7 mouse cellular contexts compared by ENCODE assay signal in genomic region chr2:153529931-153530766, GRCm38 (mm10). TPM values are rescaled to one million over a fixed set of nuclear protein-coding genes. Genes with fewer than 3 reads are reported as not detected.
DNase-seq lines count a peak whose midpoint lies in the region; ATAC-seq lines count a peak whose summit lies in the region.

Nol4l (minus strand) TSS chr2:153529971.

- peaks cover 29% of the 10 kb centered on the region for H3K4me1 ChIP-seq in forebrain, embryonic 16.5 days (replicated peaks; ENCODE audit: control insufficient read depth, insufficient read depth, low read length)
- peaks cover 23% of the 10 kb centered on the region for H3K4me1 ChIP-seq in stomach, embryonic 14.5 days (ENCODE audit: control insufficient read depth, insufficient read depth, low read length)

- peak within 1 kb of the TSS; percentile 89 for H3K4me2 ChIP-seq in forebrain, embryonic 16.5 days (ENCODE audit: low read length)
- H3K4me2 ChIP-seq in stomach, embryonic 14.5 days (replicated peaks; ENCODE audit: low read depth, low read length), result peak within 1 kb of the TSS; percentile 98

- peak; percentile 46 for ATAC-seq in cerebellum, adult (ENCODE audit: insufficient number of reproducible peaks, low FRiP score, low TSS enrichment)
- peak; percentile 26 for ATAC-seq in forebrain, embryonic 16.5 days
- ATAC-seq in stomach, embryonic 14.5 days (ENCODE audit: insufficient number of reproducible peaks, insufficient read depth, low FRiP score, low read depth), result no peak; the same call in 1 of the 2 replicates

- peak within 1 kb of the TSS; percentile 79 for H3K27ac ChIP-seq in forebrain, embryonic 16.5 days (ENCODE audit: low read length)
- peak within 1 kb of the TSS; percentile 6; the same call in 1 of the 2 replicates for H3K27ac ChIP-seq in stomach, embryonic 14.5 days (ENCODE audit: low read length)

- H3K36me3 ChIP-seq in forebrain, embryonic 16.5 days (ENCODE audit: control insufficient read depth, insufficient read depth), result no peaks in the 10 kb centered on the region
- H3K36me3 ChIP-seq in stomach, embryonic 14.5 days (ENCODE audit: control insufficient read depth, insufficient read depth, low read length), result no peaks in the 10 kb centered on the region

- peak within 1 kb of the TSS; percentile 84 for H3K4me3 ChIP-seq in forebrain, embryonic 16.5 days (replicated peaks; ENCODE audit: low read length)
- peak within 1 kb of the TSS; percentile 59 for H3K4me3 ChIP-seq in stomach, embryonic 14.5 days (ENCODE audit: low read depth, low read length)

- no peaks in the 10 kb centered on the region for H3K27me3 ChIP-seq in forebrain, embryonic 16.5 days (replicated peaks; ENCODE audit: control insufficient read depth, insufficient read depth, low read length)
- H3K27me3 ChIP-seq in stomach, embryonic 14.5 days (ENCODE audit: control insufficient read depth, insufficient read depth, low read length), result 0 out of 2 replicates have a peak, but pooled peaks cover 6% of the 10 kb centered on the region

- peak within 1 kb of the TSS; percentile 62 for H3K9ac ChIP-seq in forebrain, embryonic 16.5 days (replicated peaks; ENCODE audit: low read depth, low read length)
- peak within 1 kb of the TSS; percentile 41; the same call in 1 of the 2 replicates for H3K9ac ChIP-seq in stomach, embryonic 14.5 days (replicated peaks; ENCODE audit: low read depth, low read length)

- no peaks in the 10 kb centered on the region for H3K9me3 ChIP-seq in forebrain, embryonic 16.5 days (ENCODE audit: control insufficient read depth, low read length)
- H3K9me3 ChIP-seq in stomach, embryonic 14.5 days (ENCODE audit: control insufficient read depth, low read depth, low read length), result no peaks in the 10 kb centered on the region

- under 1% methylated on average over 34 of the region's 86 CpGs for WGBS in forebrain, embryonic 16.5 days
- 2% methylated on average over 60 of the region's 86 CpGs for WGBS in stomach, embryonic 14.5 days

- DNase-seq in spleen, postnatal 10 days (ENCODE audit: low spot score in 2 of 2), result peak; percentile 32 to 49
- DNase-seq in spleen, postnatal 14 days (ENCODE audit: low spot score in 2 of 2), result no peak
- peak; percentile 51 to 67 for DNase-seq in kidney, postnatal 4 days
- DNase-seq in lung, postnatal 10 days, result peak; percentile 28

RNA-seq across cellular contexts. Expression of gene Nol4l, which starts in this region (rescaled TPM):
- 47.8 and 50.4 TPM in 2 replicates for polyA plus RNA-seq in forebrain, embryonic 16.5 days (2015; fragmentation: Nextera tagmentation; extraction: Ambion mirVana)
- 14.6 and 17.7 TPM in 2 replicates for polyA plus RNA-seq in stomach, embryonic 14.5 days (2014; fragmentation: Nextera tagmentation; extraction: Ambion mirVana)

Comparison
In these comparisons a context has a peak if more than half of its experiments do, and no peak if none do; other contexts are left out.
1. DNase-seq: peak in spleen, postnatal 10 days (2 of 2), kidney, postnatal 4 days (2 of 2) and lung, postnatal 10 days (single experiment); none in spleen, postnatal 14 days (0 of 2).